Mouse (Mus musculus): ENCODE data around the gene Pygo2.

Gene Pygo2

GRCm38 (mm10) chr3:89393605-89394004 lies 36.4 kb upstream of the Pygo2 start:
- DNase-seq = peak; percentile 84

- peak; percentile 53 for DNase-seq
These were observed 35.8 kb upstream of the Pygo2 start, which contains the start of gene Zbtb7b for GRCm38 (mm10) chr3:89394006-89394893. TSS of gene Zbtb7b (minus strand) at chr3:89394776.

- DNase-seq = peak; percentile 57
These were observed 35.1 kb upstream of the Pygo2 start for GRCm38 (mm10) chr3:89394894-89395256.

GRCm38 (mm10) chr3:89395419-89395805 lies 34.6 kb upstream of the Pygo2 start:
- no peak for DNase-seq

GRCm38 (mm10) chr3:89395806-89396653 lies 34.0 kb upstream of the Pygo2 start:
- DNase-seq = peak; percentile 57

GRCm38 (mm10) chr3:89396654-89397005 lies 33.4 kb upstream of the Pygo2 start:
- no peak for DNase-seq

GRCm38 (mm10) chr3:89401329-89401728 lies 28.7 kb upstream of the Pygo2 start:
- DNase-seq = no peak

- no peak for DNase-seq
These were observed 27.3 kb upstream of the Pygo2 start, which contains the start of gene Lenep for GRCm38 (mm10) chr3:89402693-89403092. TSS of gene Lenep (minus strand) at chr3:89402793.

- no peak for DNase-seq
These were observed 23.1 kb upstream of the Pygo2 start for GRCm38 (mm10) chr3:89406887-89407286.

GRCm38 (mm10) chr3:89408448-89408847 lies 21.6 kb upstream of the Pygo2 start:
- DNase-seq = no peak

GRCm38 (mm10) chr3:89409701-89410100 lies 20.3 kb upstream of the Pygo2 start:
- no peak for DNase-seq

- no peak for DNase-seq
These were observed 19.1 kb upstream of the Pygo2 start for GRCm38 (mm10) chr3:89410864-89411263.

GRCm38 (mm10) chr3:89411490-89412393 lies 18.3 kb upstream of the Pygo2 start, which contains the start of gene Flad1:
TSS of gene Flad1 (minus strand) at chr3:89411870.
- DNase-seq = peak; percentile 95

GRCm38 (mm10) chr3:89416158-89416557 lies 13.9 kb upstream of the Pygo2 start:
- no peak for DNase-seq

GRCm38 (mm10) chr3:89417131-89417530 lies 12.9 kb upstream of the Pygo2 start:
- DNase-seq = no peak

- no peak for DNase-seq
These were observed 12.2 kb upstream of the Pygo2 start for GRCm38 (mm10) chr3:89417840-89418169.

- DNase-seq = peak; percentile 85
These were observed 11.7 kb upstream of the Pygo2 start, which contains the start of the genes Cks1b and Shc1 for GRCm38 (mm10) chr3:89418170-89418860. TSS of gene Cks1b (minus strand) at chr3:89418383. TSS of gene Shc1 (plus strand) at chr3:89418443.

GRCm38 (mm10) chr3:89418861-89419250 lies 11.2 kb upstream of the Pygo2 start:
- no peak for DNase-seq

- no peak for DNase-seq
These were observed 10.4 kb upstream of the Pygo2 start for GRCm38 (mm10) chr3:89419571-89419970.

- no peak for DNase-seq
These were observed 10.0 kb upstream of the Pygo2 start for GRCm38 (mm10) chr3:89419981-89420380.

- no peak for DNase-seq
These were observed 9.6 kb upstream of the Pygo2 start for GRCm38 (mm10) chr3:89420421-89420820.

Measured in right cerebral cortex, postnatal 4 days (tissue).